Mouse (Mus musculus) small intestine, adult 2 months (tissue): ENCODE data around the gene Cdc16. TPM values are rescaled to one million over a fixed set of nuclear protein-coding genes. Genes with fewer than 3 reads are reported as not detected.

Experiments
- H3K27ac ChIP-seq: fragments of 200-500 bp; 2 replicates; pipeline ENCODE4 v1.5.1; 2012; ENCODE audit warnings: low read depth, low read length, control low read depth, inconsistent platforms; ENCODE audit not compliant: insufficient read depth
- H3K27me3 ChIP-seq: fragments of 200-500 bp; 2 replicates; pipeline ENCODE4 v1.6.1; 2012; ENCODE audit warnings: mild to moderate bottlenecking, moderate library complexity, low read length, inconsistent platforms; ENCODE audit not compliant: control insufficient read depth, insufficient read depth
- H3K36me3 ChIP-seq: fragments of 200-500 bp; 2 replicates; pipeline ENCODE4 v1.6.1; 2012; ENCODE audit warnings: mild to moderate bottlenecking, low read length, control low read depth, inconsistent platforms; ENCODE audit not compliant: control insufficient read depth, insufficient read depth
- H3K4me1 ChIP-seq: fragments of 200-500 bp; 2 replicates; pipeline ENCODE4 v1.6.1; 2012; ENCODE audit warnings: low read length, inconsistent platforms, mixed read lengths; ENCODE audit not compliant: control insufficient read depth, insufficient read depth, insufficient read length
- H3K4me3 ChIP-seq: fragments of 200-500 bp; 2 replicates; pipeline ENCODE4 v1.5.1; 2012; ENCODE audit warnings: low read depth, mild to moderate bottlenecking, control low read depth, inconsistent platforms, low read length, moderate library complexity
- CTCF ChIP-seq: fragments of 200-500 bp; IDR thresholded peaks from 2 replicates; pipeline ENCODE4 v1.5.1; 2012; ENCODE audit warnings: low read depth, mild to moderate bottlenecking, control low read depth, inconsistent platforms, low read length, moderate library complexity, mixed read lengths; ENCODE audit not compliant: insufficient replicate concordance, insufficient read length; ENCODE audit errors: extremely low read depth
- POLR2A ChIP-seq: fragments of 200-500 bp; IDR thresholded peaks from 2 replicates; pipeline ENCODE4 v1.6.1; 2012; ENCODE audit warnings: low read depth, mild to moderate bottlenecking, control low read depth, inconsistent platforms, low read length, moderate library complexity
- WGBS: fragments of 180-500 bp; shearing (Covaris S2); methylation state at CpG from one replicate; pipeline ENCODE4 v1.1.7; 2018; 5-methylcytosine and 5-hydroxymethylcytosine counted together
- polyA plus RNA-seq: library from polyadenylated mRNA; depleted of rRNA; stranded (reverse); fragments of >200 nt; gene quantifications from 2 replicates; pipeline ENCODE4 v1.2.3, GENCODE M21; 2012

The Cdc16 gene
- polyA plus RNA-seq, 1 experiment = 17.5 TPM

DNA sequence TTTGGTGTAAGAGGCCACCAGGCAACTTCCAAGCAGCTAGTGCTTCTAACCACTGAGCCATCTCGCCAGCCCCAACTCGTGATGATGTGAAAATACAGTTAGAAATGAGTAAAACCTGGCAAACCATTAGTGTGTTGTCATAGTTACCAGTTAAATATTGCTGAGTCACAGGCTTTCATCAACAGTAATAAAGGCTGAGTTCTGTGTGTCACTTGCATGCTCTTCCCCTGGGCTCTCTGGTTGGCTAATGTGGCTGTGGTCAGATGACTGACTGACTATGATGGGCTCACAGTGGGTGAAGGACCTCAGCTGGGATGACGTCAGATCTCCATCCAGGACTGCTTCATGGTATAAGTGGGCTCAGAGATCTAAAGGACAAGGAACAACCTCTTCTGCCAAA lies 23.1 kb downstream of the Cdc16 start:
- Histone ChIP-seq H3K36me3 (peaks cover 39% of the 10 kb centered on the region), H3K4me3 (no peak overlapping the region), H3K4me1 (no peaks in the 10 kb centered on the region), H3K27me3 (no peaks in the 10 kb centered on the region), H3K27ac (no peak overlapping the region)
- TF ChIP-seq CTCF (no peak), POLR2A (no peak)
- WGBS = 70% methylated on average over 3 of the region's 3 CpGs

DNA sequence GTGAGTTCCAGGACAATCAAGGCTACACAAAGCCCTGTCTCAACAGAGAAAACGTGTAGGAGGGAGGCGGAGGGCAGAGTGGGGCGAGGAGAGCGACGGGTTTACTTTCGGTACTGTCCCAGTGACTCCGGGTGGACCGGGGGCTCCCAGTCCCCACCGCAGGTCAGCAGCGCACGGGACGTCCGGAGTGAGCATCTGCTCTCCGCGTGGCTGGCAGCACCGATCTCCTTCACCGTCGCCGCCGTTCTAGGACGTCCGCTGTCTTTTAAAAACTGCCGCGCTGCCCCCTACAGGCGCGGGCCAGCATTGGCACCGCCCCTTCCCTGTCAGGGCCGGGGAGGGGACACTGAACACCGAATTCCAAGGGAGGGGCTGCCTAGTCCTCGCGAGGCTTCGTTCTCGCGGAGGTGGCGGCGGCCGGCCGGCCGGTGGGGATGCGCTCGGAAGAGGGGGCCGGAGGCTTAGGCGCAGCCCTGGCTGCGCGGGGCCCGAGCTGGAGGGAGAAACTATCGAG lies 27.8 kb downstream of the Cdc16 start, which contains the start of gene Upf3a:
Gene Upf3a, plus strand, starts transcription at position 366 of the 514 bp plus-strand sequence.
- WGBS = 1% methylated on average over 47 of the region's 47 CpGs
- TF ChIP-seq CTCF (peak; percentile 75), POLR2A (peak; percentile 59; the same call in 1 of the 2 replicates)

DNA sequence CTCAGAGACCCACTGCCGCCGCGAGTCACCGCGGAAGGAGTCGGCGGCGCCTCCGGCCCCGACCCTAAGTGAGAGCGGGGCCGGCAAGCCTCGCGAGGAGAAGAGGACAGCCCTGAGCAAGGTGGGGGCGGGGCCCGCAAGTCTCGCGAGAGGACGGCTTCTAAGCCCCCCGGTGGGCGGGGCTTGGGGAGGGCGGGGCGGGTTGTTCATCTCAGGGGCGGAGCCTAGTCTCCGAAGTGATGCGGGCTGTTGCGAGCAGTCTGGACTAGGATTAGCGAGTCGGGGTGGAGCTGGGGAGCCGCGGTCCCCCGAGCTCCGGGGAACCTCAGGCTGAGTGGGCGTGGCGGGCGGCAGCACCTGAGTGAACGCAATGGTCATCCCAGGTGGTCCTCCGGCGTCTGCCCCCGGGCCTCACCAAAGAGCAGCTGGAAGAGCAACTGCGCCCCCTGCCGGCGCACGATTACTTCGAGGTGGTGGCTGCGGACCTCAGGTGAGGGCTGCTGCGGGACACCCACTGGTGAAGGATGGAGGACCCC lies 28.4 kb downstream of the Cdc16 start:
- Histone ChIP-seq H3K4me1 (peaks cover 4% of the 10 kb centered on the region), H3K27me3 (no peaks in the 10 kb centered on the region), H3K4me3 (peak overlapping the region; percentile 92), H3K36me3 (peaks cover 7% of the 10 kb centered on the region), H3K27ac (peak overlapping the region; percentile 95)
- TF ChIP-seq CTCF (peak; percentile 89), POLR2A (peak; percentile 9; the same call in 1 of the 2 replicates)
- WGBS = under 1% methylated on average over 47 of the region's 47 CpGs

More for the DNA sequence above, 27.8 kb downstream of the Cdc16 start, which contains the start of gene Upf3a:
- peak within 1 kb of the TSS; percentile 95 for H3K27ac ChIP-seq
- peaks cover 4% of the 10 kb centered on the region for H3K4me1 ChIP-seq
- peaks cover 11% of the 10 kb centered on the region for H3K36me3 ChIP-seq
- H3K27me3 ChIP-seq = no peaks in the 10 kb centered on the region
- peak within 1 kb of the TSS; percentile 92 for H3K4me3 ChIP-seq

DNA sequence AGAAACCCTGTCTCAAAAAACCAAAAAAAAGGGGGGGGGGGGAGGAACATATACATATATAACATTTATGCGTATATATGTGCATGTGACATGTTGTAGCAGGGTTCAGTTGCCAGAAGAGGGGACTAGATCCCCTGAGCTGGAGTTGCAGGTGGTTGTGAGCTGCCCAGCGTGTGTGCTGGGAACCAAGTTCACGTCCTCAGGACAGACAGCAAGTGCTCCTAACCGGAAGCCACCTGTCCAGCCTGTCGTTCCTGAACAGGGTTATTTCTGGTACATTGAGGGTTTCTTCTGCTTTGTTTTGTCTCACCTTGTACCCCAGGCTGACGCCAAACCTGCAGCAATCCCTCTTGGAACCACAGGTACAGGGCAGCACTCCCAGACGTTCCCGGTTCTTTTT lies 32.1 kb downstream of the Cdc16 start:
- Histone ChIP-seq H3K4me1 (peaks cover 11% of the 10 kb centered on the region), H3K27me3 (no peaks in the 10 kb centered on the region), H3K36me3 (peaks cover 9% of the 10 kb centered on the region), H3K4me3 (no peak overlapping the region), H3K27ac (no peak overlapping the region)
- no peak for TF ChIP-seq POLR2A
- TF ChIP-seq CTCF = no peak
- 99% methylated on average over 8 of the region's 8 CpGs for WGBS

DNA sequence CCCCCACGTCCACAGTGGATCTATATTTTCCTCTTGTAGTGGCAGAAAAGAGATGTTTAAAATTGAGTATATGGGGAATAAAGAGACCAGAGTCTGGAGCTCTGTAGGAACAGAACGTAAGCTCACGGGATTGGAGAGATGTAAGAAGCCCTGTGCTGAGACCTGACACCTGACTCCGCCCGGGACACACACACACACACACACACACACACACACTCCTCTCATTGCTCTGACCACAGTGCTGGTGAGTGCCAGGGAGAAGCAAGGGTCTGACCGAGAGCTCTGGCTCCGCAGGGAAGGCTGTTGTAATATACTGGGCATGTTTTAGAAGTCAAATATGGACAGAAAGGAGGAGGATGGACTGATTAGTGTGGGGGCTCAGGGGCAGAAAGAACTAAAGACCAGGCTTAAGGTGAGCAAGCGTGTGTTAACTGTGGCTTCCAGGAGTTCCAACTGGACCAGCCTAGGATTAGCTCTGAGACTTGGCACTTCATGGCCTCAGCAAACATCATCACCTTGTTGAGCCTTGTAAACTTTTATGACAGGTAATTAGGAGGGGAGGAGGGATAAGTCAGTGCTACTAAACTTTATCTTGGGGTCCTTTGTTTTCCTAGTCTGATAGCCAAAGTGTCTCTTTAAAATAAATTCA lies 35.7 kb downstream of the Cdc16 start:
- 43% methylated on average over 8 of the region's 8 CpGs for WGBS
- Histone ChIP-seq H3K4me1 (peaks cover 7% of the 10 kb centered on the region), H3K4me3 (no peak overlapping the region), H3K27ac (no peak overlapping the region), H3K36me3 (peaks cover 30% of the 10 kb centered on the region), H3K27me3 (no peaks in the 10 kb centered on the region)
- TF ChIP-seq POLR2A = no peak
- no peak for TF ChIP-seq CTCF

DNA sequence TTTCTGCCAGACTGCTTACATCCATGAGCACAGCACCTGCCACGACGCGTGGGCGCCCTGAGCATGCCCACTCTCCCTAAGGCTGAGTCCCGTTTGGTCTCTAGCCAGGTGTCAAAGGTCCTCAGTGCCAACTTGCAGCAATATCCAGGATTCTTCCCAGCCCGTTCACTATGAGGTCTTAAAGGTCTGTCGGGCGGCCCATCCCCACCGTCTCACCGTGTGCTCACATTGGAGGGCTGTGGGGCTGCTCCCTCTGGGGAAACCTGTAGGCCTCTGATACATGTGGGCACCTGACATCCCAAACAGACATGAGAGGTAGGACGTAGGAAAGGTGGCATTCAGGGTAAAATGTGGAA lies 36.2 kb downstream of the Cdc16 start:
- H3K27me3 ChIP-seq = no peaks in the 10 kb centered on the region
- H3K4me3 ChIP-seq = no peak overlapping the region
- H3K4me1 ChIP-seq = peaks cover 7% of the 10 kb centered on the region
- H3K36me3 ChIP-seq = peaks cover 33% of the 10 kb centered on the region
- no peak overlapping the region for H3K27ac ChIP-seq
- 26% methylated on average over 11 of the region's 11 CpGs for WGBS
- TF ChIP-seq POLR2A = no peak
- TF ChIP-seq CTCF = no peak

DNA sequence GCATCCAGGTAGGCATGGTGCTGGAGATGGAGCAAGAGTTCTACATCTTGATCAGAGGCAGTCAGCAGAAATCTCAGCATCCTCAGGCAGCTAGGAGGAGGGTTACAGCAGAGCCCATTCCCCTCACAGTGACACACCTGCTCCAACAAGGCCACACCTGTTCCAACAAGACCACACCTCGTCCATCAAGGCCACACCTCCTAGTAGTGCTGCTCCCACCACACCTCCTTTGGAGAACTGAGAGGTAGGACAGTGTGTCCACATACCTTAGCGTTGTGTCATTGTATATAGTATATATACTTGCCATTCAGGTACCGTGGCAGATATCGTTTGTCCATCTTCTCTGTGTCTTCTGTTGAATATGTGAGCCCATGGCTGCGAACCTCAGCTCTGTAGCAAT lies 40.2 kb downstream of the Cdc16 start:
- Histone ChIP-seq H3K4me1 (peaks cover 10% of the 10 kb centered on the region), H3K36me3 (peaks cover 26% of the 10 kb centered on the region), H3K4me3 (no peak overlapping the region), H3K27ac (no peak overlapping the region), H3K27me3 (no peaks in the 10 kb centered on the region)
- no peak for TF ChIP-seq CTCF
- no peak for TF ChIP-seq POLR2A
- 88% methylated on average over 5 of the region's 5 CpGs for WGBS
